Mouse (Mus musculus): ENCODE data around the gene Zfp449.

- TF ChIP-seq TAL1 (conservative IDR thresholded peaks at IDR 0.05; ENCODE audit: low read depth, low read length) (no peak), POLR2AphosphoS5 (IDR thresholded peaks at IDR 0.05; ENCODE audit: insufficient replicate concordance, low read depth, low read length) (no peak), CTCF (IDR thresholded peaks at IDR 0.05; ENCODE audit: low read depth, low read length) (no peak), GATA1 (IDR thresholded peaks at IDR 0.05; ENCODE audit: borderline replicate concordance, low read length) (no peak)
Measured at GRCm38 (mm10) chrX:56406128-56406527, 59.9 kb downstream of the Zfp449 start.
